Mouse (Mus musculus): ENCODE data around the gene Vmn1r35.
"Not testable (repeated sequence)": the region's sequence is repeated elsewhere in the genome, so short reads cannot be mapped to it uniquely, and the experiment has no call there.

Gene Vmn1r35

GRCm38 (mm10) chr6:66685806-66686205, at the start of gene Vmn1r35:
Gene Vmn1r35, minus strand, starts transcription at chr6:66685906.
- no peak for DNase-seq (ENCODE audit: low spot score)

GRCm38 (mm10) chr6:66729082-66729481, 43.4 kb upstream of the Vmn1r35 start, which contains the start of gene Vmn1r37:
Gene Vmn1r37, plus strand, starts transcription at chr6:66729382.
- DNase-seq (ENCODE audit: low spot score), result not testable (repeated sequence)

GRCm38 (mm10) chr6:66719068-66719467, 33.4 kb upstream of the Vmn1r35 start, which contains the start of gene Vmn1r36:
Gene Vmn1r36, minus strand, starts transcription at chr6:66719168.
- not testable (repeated sequence) for DNase-seq (ENCODE audit: low spot score)

DNA sequence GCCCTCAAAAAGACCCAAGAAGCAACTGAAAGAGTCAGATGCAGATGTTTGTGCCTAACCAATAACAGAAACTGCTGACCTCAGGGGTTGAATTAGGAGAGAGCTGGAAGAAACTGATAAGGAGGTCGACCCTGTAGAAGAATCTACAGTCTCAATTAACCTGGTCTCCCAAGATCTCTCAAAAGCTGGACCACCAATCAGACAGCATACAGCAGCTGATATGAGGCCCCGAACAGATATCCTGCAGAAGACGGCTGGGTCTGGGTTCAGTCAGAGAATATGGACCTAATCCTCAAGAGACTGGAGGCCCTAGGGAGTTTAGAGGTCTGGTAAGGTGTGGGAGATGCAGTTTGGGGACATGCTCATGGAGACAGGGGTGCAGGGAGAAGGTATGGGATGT, 28.1 kb upstream of the Vmn1r35 start:
- DNase-seq (ENCODE audit: low spot score), result no peak

DNA sequence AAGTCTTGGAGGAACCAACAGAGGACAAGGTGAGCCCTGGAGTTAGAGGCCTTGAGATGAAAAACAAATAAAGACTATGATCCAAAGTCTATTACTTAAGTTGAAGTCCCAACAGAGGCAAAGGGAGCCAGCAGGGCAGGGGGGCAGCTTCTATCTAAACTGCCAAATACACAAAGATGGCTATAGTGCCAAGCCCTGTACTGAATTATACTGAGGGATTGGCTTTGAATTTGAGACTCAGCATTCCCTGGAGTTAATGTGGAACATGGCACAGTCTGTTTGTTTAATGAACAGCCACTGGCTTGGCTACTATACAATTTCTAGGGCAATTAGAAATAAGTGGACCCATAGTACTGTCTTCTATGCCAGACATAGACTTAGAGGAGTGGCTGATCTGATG, 23.2 kb upstream of the Vmn1r35 start:
- no peak for DNase-seq (ENCODE audit: low spot score)

- DNase-seq (ENCODE audit: low spot score), result no peak
Measured at GRCm38 (mm10) chr6:66643779-66644178, 41.9 kb downstream of the Vmn1r35 start, which contains the start of gene Vmn1r34. Gene Vmn1r34, minus strand, starts transcription at chr6:66643879.

All from T-cell, adult 2 months (primary cell).